Mouse (Mus musculus) ES-CJ7 (cell line): ENCODE data around the gene Gltpd2.

ENCODE experiments used
- DNase-seq: peaks from one replicate; pipeline ENCODE4 v3.0.0; 2011; ENCODE audit warnings: low read depth, low spot score

The Gltpd2 gene

DNA sequence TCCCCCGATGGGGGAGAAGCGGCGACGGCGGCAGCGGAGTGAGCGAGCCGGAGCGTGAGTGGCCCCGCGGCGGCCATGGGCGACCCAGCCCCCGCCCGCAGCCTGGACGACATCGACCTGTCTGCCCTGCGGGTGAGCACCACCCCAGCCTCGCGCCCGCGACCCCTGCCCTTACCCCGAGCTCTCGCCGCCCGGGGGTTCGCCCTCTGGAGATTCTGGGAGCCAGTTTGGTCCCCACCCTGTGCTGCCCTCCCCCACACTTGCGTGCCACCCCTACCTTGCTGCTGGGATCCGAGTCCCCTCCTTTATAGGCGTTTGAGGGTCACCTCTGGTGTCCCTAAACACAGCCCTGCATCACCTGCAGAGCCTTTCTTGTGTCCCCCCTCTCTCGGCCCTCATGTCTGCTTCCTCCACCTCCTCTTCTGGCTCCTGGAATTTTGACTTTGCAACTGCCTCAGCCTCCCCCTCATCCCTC, 44.0 kb downstream of the Gltpd2 start:
- DNase-seq = peak; percentile 10

DNA sequence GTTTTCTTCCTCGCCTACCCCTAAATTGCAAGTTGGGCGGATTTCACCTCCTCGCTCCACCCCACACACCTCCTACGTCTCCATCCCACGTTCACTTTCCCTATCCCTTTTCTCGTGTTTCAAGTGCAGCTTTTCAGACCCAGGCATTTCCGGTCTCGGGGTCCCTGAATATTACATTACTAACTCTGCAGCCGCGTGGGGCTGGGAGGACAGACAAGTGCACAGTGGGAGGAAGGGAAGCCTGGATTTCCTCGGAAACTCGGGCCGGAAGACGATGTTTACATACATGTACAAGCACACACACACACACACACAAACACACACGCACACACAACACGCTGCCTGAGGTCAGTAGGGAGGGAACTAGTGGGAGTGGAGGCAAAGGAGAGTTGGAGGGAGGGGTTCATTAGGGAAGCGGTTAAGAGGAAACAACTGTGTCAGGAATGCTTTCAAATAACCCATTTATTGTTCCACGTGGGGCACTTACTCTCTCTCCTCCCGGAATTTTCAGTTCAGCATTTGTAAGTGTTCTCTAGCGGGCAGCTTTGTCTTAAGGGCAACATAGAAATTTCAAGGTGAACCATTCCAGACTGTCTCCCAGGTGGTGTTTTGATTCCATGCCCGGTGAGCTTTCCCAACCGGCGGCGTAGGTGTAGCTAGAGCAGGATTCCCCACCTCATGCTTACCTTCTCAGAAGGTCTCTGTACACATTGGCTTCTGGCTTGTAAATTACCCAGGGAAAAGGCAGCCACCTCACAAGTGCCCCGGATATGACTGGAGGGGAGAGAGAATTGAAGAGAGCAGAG, 44.7 kb downstream of the Gltpd2 start:
- peak; percentile 36 for DNase-seq

- DNase-seq = no peak
Measured at GRCm38 (mm10) chr11:70564276-70564873, 45.4 kb downstream of the Gltpd2 start.

DNA sequence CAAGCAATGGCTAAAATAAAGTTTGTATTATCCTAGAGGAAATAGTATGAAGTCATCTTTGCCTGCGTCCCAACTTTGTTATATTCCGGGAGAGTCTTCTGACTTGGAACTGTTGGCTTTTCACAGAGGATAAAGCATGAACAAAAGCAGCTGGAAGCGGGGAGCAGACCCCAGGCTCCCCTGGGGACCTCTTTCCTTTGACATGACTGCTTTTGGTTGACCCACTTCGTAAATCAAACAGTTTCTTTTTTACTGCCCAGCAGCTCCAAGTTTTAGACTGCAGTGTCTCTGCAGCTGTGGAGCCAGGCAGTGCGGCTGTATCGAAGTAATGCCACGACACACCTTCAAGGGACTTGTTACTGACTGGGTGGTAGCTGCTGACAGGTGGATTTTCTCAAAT, 47.6 kb downstream of the Gltpd2 start:
- DNase-seq = no peak
